Mouse (Mus musculus) CH12.LX (cell line): ENCODE data around the gene Olfr1188. TPM values are rescaled to one million over a fixed set of nuclear protein-coding genes. Genes with fewer than 3 reads are reported as not detected.

Experiments
- DNase-seq: peaks from one replicate; pipeline ENCODE4 v3.0.0-alpha.2; 2013; ENCODE audit errors: extremely low read depth
- H3K27ac ChIP-seq: 2 replicates; pipeline ENCODE4 v1.5.1; 2012; ENCODE audit warnings: low read depth, mild to moderate bottlenecking, control low read depth, moderate library complexity; ENCODE audit not compliant: insufficient read depth
- H3K27me3 ChIP-seq: replicated peaks from 2 replicates; pipeline ENCODE3; 2012; ENCODE audit warnings: inconsistent platforms
- H3K36me3 ChIP-seq, 2 experiments: replicated peaks in 1 of 2; 2 replicates each; pipeline versions ENCODE3 to v1.6.1; 2012; ENCODE audit warnings: inconsistent platforms in 1 of 2, low read length in 1 of 2, mild to moderate bottlenecking in 1 of 2, mixed read lengths in 1 of 2, moderate library complexity in 1 of 2; ENCODE audit not compliant: control insufficient read depth in 1 of 2, insufficient read depth in 1 of 2
- H3K4me1 ChIP-seq, 2 experiments: 2 replicates each; pipeline ENCODE4 v1.6.1; 2012; ENCODE audit warnings: inconsistent platforms in 1 of 2, moderate library complexity in 1 of 2; ENCODE audit not compliant: insufficient read depth in 2 of 2, control insufficient read depth in 1 of 2
- H3K4me2 ChIP-seq: 2 replicates; pipeline ENCODE4 v1.6.1; 2012; ENCODE audit warnings: low read depth, mild to moderate bottlenecking, control low read depth; ENCODE audit not compliant: poor library complexity, insufficient read depth, severe bottlenecking
- H3K4me3 ChIP-seq, 3 experiments: fragments of 150-350 bp in 1 of 3; sonication (generic) in 1 of 3; replicated peaks in 1 of 3; 2 replicates each; pipeline versions ENCODE3 to v1.5.1; 2011 to 2012; ENCODE audit warnings: low read depth in 2 of 3, low read length in 2 of 3, mild to moderate bottlenecking in 2 of 3, moderate library complexity in 2 of 3, control low read depth in 1 of 3, improper control_type of control experiment in 1 of 3, inconsistent platforms in 1 of 3, mixed read lengths in 1 of 3; ENCODE audit not compliant: poor library complexity in 1 of 3
- H3K79me2 ChIP-seq: replicated peaks from 2 replicates; pipeline ENCODE4 v1.6.1; 2012; ENCODE audit warnings: mild to moderate bottlenecking, moderate library complexity; ENCODE audit not compliant: control insufficient read depth, poor library complexity, insufficient read depth, severe bottlenecking; ENCODE audit errors: extremely low read depth
- H3K9ac ChIP-seq: 2 replicates; pipeline ENCODE4 v1.6.1; 2012; ENCODE audit warnings: low read depth, mild to moderate bottlenecking, control low read depth, moderate library complexity; ENCODE audit not compliant: insufficient read depth
- H3K9me3 ChIP-seq: replicated peaks from 2 replicates; pipeline ENCODE3; 2012; ENCODE audit warnings: low read length, inconsistent platforms, mixed read lengths
- BHLHE40 ChIP-seq: IDR thresholded peaks from 2 replicates; pipeline ENCODE4 v1.6.1; 2011; ENCODE audit warnings: mild to moderate bottlenecking, low read depth, low read length, improper control_type of control experiment
- CHD2 ChIP-seq: IDR thresholded peaks from 2 replicates; pipeline ENCODE4 v1.6.1; 2011; ENCODE audit warnings: low read length, improper control_type of control experiment
- E2F4 ChIP-seq: IDR thresholded peaks from 2 replicates; pipeline ENCODE4 v1.6.1; 2011; ENCODE audit warnings: low read depth, low read length, improper control_type of control experiment; ENCODE audit not compliant: insufficient replicate concordance
- GABPA ChIP-seq: IDR thresholded peaks from 2 replicates; pipeline ENCODE4 v1.6.1; 2012; ENCODE audit warnings: low read depth, low read length, improper control_type of control experiment, inconsistent platforms; ENCODE audit not compliant: insufficient replicate concordance
- HCFC1 ChIP-seq: IDR thresholded peaks from 2 replicates; pipeline ENCODE4 v1.6.1; 2012; ENCODE audit warnings: low read depth, mild to moderate bottlenecking, inconsistent platforms, low read length, improper control_type of control experiment
- IRF4 ChIP-seq: IDR thresholded peaks from 2 replicates; pipeline ENCODE4 v1.6.1; 2014; ENCODE audit warnings: low read depth, mild to moderate bottlenecking, inconsistent platforms, low read length, improper control_type of control experiment
- JUN ChIP-seq: IDR thresholded peaks from 2 replicates; pipeline ENCODE4 v1.6.1; 2011; ENCODE audit warnings: low read depth, mild to moderate bottlenecking, low read length, improper control_type of control experiment, moderate library complexity; ENCODE audit not compliant: insufficient read depth
- JUND ChIP-seq: conservative IDR thresholded peaks from 2 replicates; pipeline ENCODE4 v1.6.1; 2011; ENCODE audit warnings: low read depth, low read length, improper control_type of control experiment
- MAX ChIP-seq: IDR thresholded peaks from 2 replicates; pipeline ENCODE4 v1.6.1; 2011; ENCODE audit warnings: low read length, improper control_type of control experiment
- MAZ ChIP-seq: IDR thresholded peaks from 2 replicates; pipeline ENCODE4 v1.6.1; 2012; ENCODE audit warnings: low read depth, mild to moderate bottlenecking, inconsistent platforms, low read length, improper control_type of control experiment, moderate library complexity
- MEF2A ChIP-seq: IDR thresholded peaks from 2 replicates; pipeline ENCODE4 v1.6.1; 2014; ENCODE audit warnings: low read depth, mild to moderate bottlenecking, inconsistent platforms, low read length, improper control_type of control experiment, borderline replicate concordance
- MXI1 ChIP-seq: IDR thresholded peaks from 2 replicates; pipeline ENCODE4 v1.6.1; 2011; ENCODE audit warnings: mild to moderate bottlenecking, low read depth, low read length, improper control_type of control experiment
- NRF1 ChIP-seq: IDR thresholded peaks from 2 replicates; pipeline ENCODE4 v1.6.1; 2014; ENCODE audit warnings: low read depth, mild to moderate bottlenecking, inconsistent platforms, low read length, improper control_type of control experiment, moderate library complexity
- PAX5 ChIP-seq: IDR thresholded peaks from 2 replicates; pipeline ENCODE4 v1.6.1; 2012; ENCODE audit warnings: low read length, inconsistent platforms, mixed read lengths
- POLR2A ChIP-seq: IDR thresholded peaks from 2 replicates; pipeline ENCODE4 v1.6.1; 2011; ENCODE audit warnings: low read depth, mild to moderate bottlenecking, improper control_type of control experiment, low read length
- POLR2AphosphoS2 ChIP-seq: IDR thresholded peaks from 2 replicates; pipeline ENCODE4 v1.6.1; 2011; ENCODE audit warnings: low read depth, low read length, improper control_type of control experiment
- RAD21 ChIP-seq: IDR thresholded peaks from 2 replicates; pipeline ENCODE4 v1.6.1; 2011; ENCODE audit warnings: low read depth, mild to moderate bottlenecking, low read length, improper control_type of control experiment, moderate library complexity
- RCOR1 ChIP-seq: conservative IDR thresholded peaks from 2 replicates; pipeline ENCODE4 v1.6.1; 2012; ENCODE audit warnings: low read depth, mild to moderate bottlenecking, inconsistent platforms, low read length, improper control_type of control experiment
- SMC3 ChIP-seq: IDR thresholded peaks from 2 replicates; pipeline ENCODE4 v1.6.1; 2011; ENCODE audit warnings: low read depth, low read length, improper control_type of control experiment
- TCF12 ChIP-seq: IDR thresholded peaks from 2 replicates; pipeline ENCODE4 v1.6.1; 2014; ENCODE audit warnings: low read depth, mild to moderate bottlenecking, inconsistent platforms, low read length, improper control_type of control experiment
- UBTF ChIP-seq: IDR thresholded peaks from 2 replicates; pipeline ENCODE4 v1.6.1; 2012; ENCODE audit warnings: low read depth, mild to moderate bottlenecking, inconsistent platforms, low read length, improper control_type of control experiment, moderate library complexity
- USF2 ChIP-seq: conservative IDR thresholded peaks from 2 replicates; pipeline ENCODE4 v1.6.1; 2011; ENCODE audit warnings: low read depth, low read length, improper control_type of control experiment
- ZMIZ1 ChIP-seq: IDR thresholded peaks from 2 replicates; pipeline ENCODE4 v1.6.1; 2012; ENCODE audit warnings: low read depth, mild to moderate bottlenecking, inconsistent platforms, low read length, improper control_type of control experiment
- ZNF384 ChIP-seq: IDR thresholded peaks from 2 replicates; pipeline ENCODE4 v1.6.1; 2012; ENCODE audit warnings: low read depth, low read length, improper control_type of control experiment, inconsistent platforms
- dilution Hi-C: fragments of 300-500 bp; cut with MboI; formaldehyde crosslinking; loops from 2 replicates; pipeline ENCODE4 v1.14.3; 2020; ENCODE audit warnings: low sequenced_read_pairs; ENCODE audit not compliant: extremely low pct_unique_long_range_greater_than_20kb, extremely low pct_ligation_motif_present
- in situ Hi-C: fragments of 300-500 bp; cut with MboI; formaldehyde crosslinking; loops from 3 replicates; pipeline ENCODE4 v1.14.3; 2019; ENCODE audit warnings: low sequenced_read_pairs, low pct_ligation_motif_present, low pct_unique_long_range_greater_than_20kb, mixed read lengths
- polyA plus RNA-seq: library from polyadenylated mRNA; unstranded; fragments of >175 nt; gene quantifications from 2 replicates; pipeline ENCODE4 v1.2.1, GENCODE M21; 2012; ENCODE audit warnings: low read depth; ENCODE audit not compliant: insufficient read length
- total RNA-seq, 2 experiments: library from RNA; depleted of rRNA; stranded (reverse); fragments of 300-350 nt in 1 of 2; fragments of >200 nt in 1 of 2; gene quantifications; 2 replicates each; pipeline ENCODE4 v1.2.3; 2012 to 2014

Gene Olfr1188
- total RNA-seq (2012; rRNA removed) (not detected in 2 replicates), total RNA-seq (2014; rRNA removed) (not detected in 2 replicates), polyA plus RNA-seq (not detected in 2 replicates)

DNA sequence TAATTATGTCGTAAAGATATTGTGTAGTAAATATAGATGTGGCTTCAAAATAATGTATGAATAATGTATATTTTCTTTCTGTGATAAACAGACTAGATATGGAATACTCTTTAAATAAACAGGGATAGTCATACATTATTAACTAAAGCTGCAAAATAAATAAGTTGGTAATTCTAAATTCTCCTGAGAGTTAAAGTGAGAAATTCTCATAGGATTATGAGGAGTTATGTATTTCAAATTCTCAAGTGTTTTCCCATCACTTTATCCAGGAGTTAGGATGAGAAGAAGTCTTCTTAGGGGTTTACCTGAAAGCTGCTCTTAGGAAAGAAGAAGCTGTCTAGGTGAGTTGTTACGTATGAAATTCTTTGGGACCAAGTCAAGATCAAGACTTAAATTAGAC, at the start of gene Olfr1188:
Gene Olfr1188, plus strand, starts transcription at position 301 of the 400 bp plus-strand sequence.
- no peak for TF ChIP-seq UBTF
- TF ChIP-seq TCF12: no peak
- TF ChIP-seq RCOR1: no peak
- TF ChIP-seq USF2: no peak
- no peak for TF ChIP-seq BHLHE40
- TF ChIP-seq ZNF384: no peak
- no peak for TF ChIP-seq RAD21
- no peak for TF ChIP-seq MAZ
- TF ChIP-seq MAX: no peak
- in situ Hi-C loops: no loop called here

DNA sequence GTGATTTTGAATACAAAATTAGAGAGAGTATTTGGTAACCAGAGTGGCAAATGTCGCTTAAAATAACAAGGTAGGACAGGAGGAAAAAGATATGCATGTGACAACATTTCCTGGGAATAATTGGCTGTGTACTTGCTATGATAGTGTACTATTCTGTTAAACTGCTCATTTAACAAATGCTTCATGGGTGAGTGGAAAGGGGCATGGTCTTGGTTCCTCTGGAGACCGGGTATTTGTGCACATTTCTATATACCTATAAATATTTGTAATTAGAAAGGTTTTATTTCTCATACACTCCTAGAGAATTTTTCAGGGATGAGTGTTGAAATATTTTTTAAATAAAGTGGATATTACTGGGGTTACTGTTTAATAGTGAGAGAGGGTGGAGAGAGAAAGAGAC, 38.5 kb upstream of the Olfr1188 start, which contains the start of gene Olfr1186:
Gene Olfr1186, plus strand, starts transcription at position 301 of the 400 bp plus-strand sequence.
- DNase-seq: no peak
- Histone ChIP-seq H3K36me3 (no peaks in the 10 kb centered on the region), H3K9ac (no peak within 1 kb of the TSS), H3K79me2 (no peaks in the 10 kb centered on the region), H3K27ac (no peak within 1 kb of the TSS), H3K4me1 (no peaks in the 10 kb centered on the region), H3K9me3 (peaks cover 13% of the 10 kb centered on the region), H3K27me3 (no peaks in the 10 kb centered on the region), H3K4me3 (no peak within 1 kb of the TSS), H3K4me2 (no peak within 1 kb of the TSS)
- in situ Hi-C loops: no loop called here
- dilution Hi-C loops: no loop called here
- TF ChIP-seq GABPA (no peak), ZMIZ1 (no peak), ZNF384 (no peak), BHLHE40 (no peak), JUND (no peak), HCFC1 (no peak)

More for the DNA sequence above, at the start of gene Olfr1188:
- Histone ChIP-seq H3K27me3 (no peaks in the 10 kb centered on the region), H3K27ac (no peak within 1 kb of the TSS), H3K4me2 (no peak within 1 kb of the TSS), H3K9ac (no peak within 1 kb of the TSS), H3K4me1 (no peaks in the 10 kb centered on the region), H3K79me2 (no peaks in the 10 kb centered on the region), H3K4me3 (no peak within 1 kb of the TSS), H3K36me3 (no peaks in the 10 kb centered on the region), H3K9me3 (peaks cover 7% of the 10 kb centered on the region)
- no peak for DNase-seq
- dilution Hi-C loops: no loop called here

DNA sequence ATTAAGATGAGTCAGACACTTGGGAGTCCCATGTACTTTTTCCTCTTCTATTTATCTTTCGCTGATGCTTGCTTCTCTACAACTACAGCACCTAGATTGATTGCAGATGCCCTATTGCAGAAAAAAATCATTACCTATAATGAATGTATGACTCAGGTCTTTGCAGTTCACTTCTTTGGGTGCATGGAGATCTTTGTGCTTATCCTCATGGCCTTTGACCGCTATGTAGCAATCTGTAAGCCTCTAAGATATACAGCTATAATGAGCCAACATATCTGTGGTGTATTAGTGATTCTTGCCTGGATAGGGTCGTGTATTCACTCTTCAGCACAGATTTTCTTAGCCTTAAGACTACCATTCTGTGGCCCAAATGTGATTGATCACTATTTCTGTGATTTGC, 31.0 kb upstream of the Olfr1188 start:
- no peak for DNase-seq
- H3K4me2 ChIP-seq: no peak overlapping the region
- no peaks in the 10 kb centered on the region for H3K36me3 ChIP-seq
- no peak overlapping the region for H3K27ac ChIP-seq
- H3K27me3 ChIP-seq: no peaks in the 10 kb centered on the region
- H3K79me2 ChIP-seq: no peaks in the 10 kb centered on the region
- H3K4me1 ChIP-seq: no peaks in the 10 kb centered on the region
- no peak for TF ChIP-seq CHD2
- no peak for TF ChIP-seq MEF2A
- no peak for TF ChIP-seq PAX5
- TF ChIP-seq IRF4: no peak
- TF ChIP-seq POLR2A: no peak
- no peak for TF ChIP-seq POLR2AphosphoS2
- no peak for TF ChIP-seq USF2
- no peak for TF ChIP-seq UBTF
- no peak for TF ChIP-seq GABPA
- TF ChIP-seq MXI1: no peak
- no peak for TF ChIP-seq NRF1
- no peak for TF ChIP-seq E2F4
- TF ChIP-seq TCF12: no peak
- no peak for TF ChIP-seq ZMIZ1
- TF ChIP-seq SMC3: no peak
- TF ChIP-seq JUN: no peak
- peaks cover 13% of the 10 kb centered on the region for H3K9me3 ChIP-seq
- in situ Hi-C loops: no loop called here
- no peak overlapping the region for H3K4me3 ChIP-seq
- no peak overlapping the region for H3K9ac ChIP-seq
- dilution Hi-C loops: no loop called here
